Mouse (Mus musculus): ENCODE results near the gene Mtcl1. TPM values are rescaled to one million over a fixed set of nuclear protein-coding genes. Genes with fewer than 3 reads are reported as not detected.

Mtcl1 gene
- total and polyA plus RNA-seq, 3 experiments, result not detected

- no peak overlapping the region for H3K9ac ChIP-seq (ENCODE audit: insufficient read depth, low read depth)
- dilution Hi-C loops (cut with MboI; ENCODE audit: extremely low pct_ligation_motif_present, extremely low pct_unique_long_range_greater_than_20kb, low sequenced_read_pairs) (no loop called here), in situ Hi-C loops (cut with MboI; ENCODE audit: low pct_ligation_motif_present, low pct_unique_long_range_greater_than_20kb, low sequenced_read_pairs) (no loop called here)
- H3K4me3 ChIP-seq (replicated peaks in 1 of 3; ENCODE audit: low read depth in 2 of 3, low read length in 2 of 3, poor library complexity in 1 of 3), result no peak overlapping the region
- H3K4me2 ChIP-seq (ENCODE audit: insufficient read depth, low read depth, poor library complexity, severe bottlenecking), result no peak overlapping the region
- TF ChIP-seq ETS1 (conservative IDR thresholded peaks at IDR 0.05; ENCODE audit: low read depth, low read length), result no peak
- no peak for TF ChIP-seq MAZ (IDR thresholded peaks at IDR 0.05; ENCODE audit: low read depth, low read length)
- no peak for TF ChIP-seq POLR2AphosphoS2 (IDR thresholded peaks at IDR 0.05; ENCODE audit: low read depth, low read length)
- TF ChIP-seq RCOR1 (conservative IDR thresholded peaks at IDR 0.05; ENCODE audit: low read depth, low read length), result no peak
- TF ChIP-seq SIN3A (IDR thresholded peaks at IDR 0.05; ENCODE audit: low read length), result no peak
- TF ChIP-seq ZKSCAN1 (IDR thresholded peaks at IDR 0.05; ENCODE audit: borderline replicate concordance, low read depth, low read length), result no peak
- no peak for TF ChIP-seq ZNF384 (IDR thresholded peaks at IDR 0.05; ENCODE audit: low read depth, low read length)
- no peak for TF ChIP-seq MXI1 (IDR thresholded peaks at IDR 0.05; ENCODE audit: low read depth, low read length)
- no peak for TF ChIP-seq BHLHE40 (IDR thresholded peaks at IDR 0.05; ENCODE audit: low read depth, low read length)
- no peak for TF ChIP-seq POLR2A (IDR thresholded peaks at IDR 0.05; ENCODE audit: low read depth, low read length)
- no peak for TF ChIP-seq GABPA (IDR thresholded peaks at IDR 0.05; ENCODE audit: insufficient replicate concordance, low read depth, low read length)
- TF ChIP-seq KAT2A (IDR thresholded peaks at IDR 0.05; ENCODE audit: insufficient replicate concordance, low read length), result no peak
- no peak for TF ChIP-seq JUND (conservative IDR thresholded peaks at IDR 0.05; ENCODE audit: low read depth, low read length)
- TF ChIP-seq HCFC1 (IDR thresholded peaks at IDR 0.05; ENCODE audit: low read depth, low read length), result no peak
- TF ChIP-seq CHD2 (IDR thresholded peaks at IDR 0.05; ENCODE audit: low read length), result no peak
- no peak for TF ChIP-seq USF2 (conservative IDR thresholded peaks at IDR 0.05; ENCODE audit: low read depth, low read length)
- TF ChIP-seq CTCF (conservative IDR thresholded peaks at IDR 0.05 in 1 of 2, IDR thresholded peaks at IDR 0.05 in 1 of 2; ENCODE audit: low read depth in 2 of 2, low read length in 2 of 2), result no peak
- H3K9me3 ChIP-seq (replicated peaks; ENCODE audit: low read length), result peaks cover 75% of the 10 kb centered on the region
- H3K4me1 ChIP-seq (ENCODE audit: control insufficient read depth in 1 of 2, insufficient read depth in 2 of 2), result no peaks in the 10 kb centered on the region
- DNase-seq (ENCODE audit: extremely low read depth), result no peak
- H3K27ac ChIP-seq (ENCODE audit: insufficient read depth, low read depth), result no peak overlapping the region
- H3K36me3 ChIP-seq (replicated peaks in 1 of 2; ENCODE audit: control insufficient read depth in 1 of 2, insufficient read depth in 1 of 2, low read length in 1 of 2), result no peaks in the 10 kb centered on the region
- no peaks in the 10 kb centered on the region for H3K27me3 ChIP-seq (replicated peaks)
- H3K79me2 ChIP-seq (replicated peaks; ENCODE audit: control insufficient read depth, extremely low read depth, insufficient read depth, poor library complexity, severe bottlenecking), result no peaks in the 10 kb centered on the region
These were observed 74.8 kb downstream of the Mtcl1 start for GRCm38 (mm10) chr17:66374633-66375272.

- no peaks in the 10 kb centered on the region for H3K27me3 ChIP-seq (replicated peaks)
- H3K9ac ChIP-seq (ENCODE audit: insufficient read depth, low read depth), result no peak overlapping the region
- no peaks in the 10 kb centered on the region for H3K79me2 ChIP-seq (replicated peaks; ENCODE audit: control insufficient read depth, extremely low read depth, insufficient read depth, poor library complexity, severe bottlenecking)
- H3K9me3 ChIP-seq (replicated peaks; ENCODE audit: low read length), result peaks cover 73% of the 10 kb centered on the region
- in situ Hi-C loops (cut with MboI; ENCODE audit: low pct_ligation_motif_present, low pct_unique_long_range_greater_than_20kb, low sequenced_read_pairs), result no loop called here
- no peak overlapping the region for H3K4me2 ChIP-seq (ENCODE audit: insufficient read depth, low read depth, poor library complexity, severe bottlenecking)
- no peaks in the 10 kb centered on the region for H3K36me3 ChIP-seq (replicated peaks in 1 of 2; ENCODE audit: control insufficient read depth in 1 of 2, insufficient read depth in 1 of 2, low read length in 1 of 2)
- TF ChIP-seq ZC3H11A (IDR thresholded peaks at IDR 0.05; ENCODE audit: low read depth, low read length) (no peak), SIN3A (IDR thresholded peaks at IDR 0.05; ENCODE audit: low read length) (no peak), JUN (IDR thresholded peaks at IDR 0.05; ENCODE audit: insufficient read depth, low read depth, low read length) (no peak), MYC (IDR thresholded peaks at IDR 0.05; ENCODE audit: low read depth, low read length) (no peak), ETS1 (conservative IDR thresholded peaks at IDR 0.05; ENCODE audit: low read depth, low read length) (no peak), MXI1 (IDR thresholded peaks at IDR 0.05; ENCODE audit: low read depth, low read length) (no peak), RAD21 (IDR thresholded peaks at IDR 0.05; ENCODE audit: low read depth, low read length) (no peak), MAX (IDR thresholded peaks at IDR 0.05; ENCODE audit: low read length) (no peak), MAZ (IDR thresholded peaks at IDR 0.05; ENCODE audit: low read depth, low read length) (no peak), HCFC1 (IDR thresholded peaks at IDR 0.05; ENCODE audit: low read depth, low read length) (no peak), ZNF384 (IDR thresholded peaks at IDR 0.05; ENCODE audit: low read depth, low read length) (no peak), UBTF (IDR thresholded peaks at IDR 0.05; ENCODE audit: low read depth, low read length) (no peak), MAFK (IDR thresholded peaks at IDR 0.05; ENCODE audit: insufficient replicate concordance, low read length) (no peak), CTCF (conservative IDR thresholded peaks at IDR 0.05 in 1 of 2, IDR thresholded peaks at IDR 0.05 in 1 of 2; ENCODE audit: low read depth in 2 of 2, low read length in 2 of 2) (no peak), SMC3 (IDR thresholded peaks at IDR 0.05; ENCODE audit: low read depth, low read length) (no peak), USF2 (conservative IDR thresholded peaks at IDR 0.05; ENCODE audit: low read depth, low read length) (no peak), POLR2AphosphoS2 (IDR thresholded peaks at IDR 0.05; ENCODE audit: low read depth, low read length) (no peak), USF1 (IDR thresholded peaks at IDR 0.05; ENCODE audit: low read depth, low read length) (no peak), ELF1 (IDR thresholded peaks at IDR 0.05; ENCODE audit: low read depth, low read length) (no peak), IRF4 (IDR thresholded peaks at IDR 0.05; ENCODE audit: low read depth, low read length) (no peak)
- no peak for DNase-seq (ENCODE audit: extremely low read depth)
- dilution Hi-C loops (cut with MboI; ENCODE audit: extremely low pct_ligation_motif_present, extremely low pct_unique_long_range_greater_than_20kb, low sequenced_read_pairs), result no loop called here
- no peaks in the 10 kb centered on the region for H3K4me1 ChIP-seq (ENCODE audit: control insufficient read depth in 1 of 2, insufficient read depth in 2 of 2)
- no peak overlapping the region for H3K27ac ChIP-seq (ENCODE audit: insufficient read depth, low read depth)
- H3K4me3 ChIP-seq (replicated peaks in 1 of 3; ENCODE audit: low read depth in 2 of 3, low read length in 2 of 3, poor library complexity in 1 of 3), result no peak overlapping the region
These were observed 78.7 kb downstream of the Mtcl1 start for GRCm38 (mm10) chr17:66370867-66371266.

Measured in CH12.LX (cell line).